Mouse (Mus musculus): Measurements from ENCODE around the gene Abhd14a.

- no peak for TF ChIP-seq CTCF (IDR thresholded peaks at IDR 0.05; ENCODE audit: low read depth)
- TF ChIP-seq EP300 (IDR thresholded peaks at IDR 0.05; ENCODE audit: low read depth) = no peak
Observed at GRCm38 (mm10) chr9:106485076-106485475, 37.6 kb upstream of the Abhd14a start.
